Mouse (Mus musculus): ENCODE measurements around the gene Dnah11.

DNA sequence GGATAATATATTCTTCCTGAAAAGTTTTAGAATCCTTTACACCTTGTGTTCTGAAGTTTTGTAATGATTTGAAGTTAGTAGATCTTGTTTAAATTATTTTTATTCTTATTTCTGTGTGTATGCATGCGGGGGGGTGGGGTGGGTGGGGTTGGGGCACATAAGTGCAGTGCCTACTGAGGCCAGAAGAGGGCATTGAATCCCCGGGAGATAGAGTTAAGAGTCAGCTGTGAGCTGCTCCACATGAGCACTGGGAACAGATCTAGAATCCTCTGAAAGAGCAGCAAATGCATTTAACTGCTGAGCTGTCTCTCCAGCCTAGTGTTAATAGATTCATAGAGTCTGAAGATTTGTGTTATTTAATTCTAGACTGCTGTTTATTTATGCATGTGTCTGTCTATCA lies 364.2 kb downstream of the Dnah11 start:
- no peak for TF ChIP-seq CTCF (IDR thresholded peaks at IDR 0.05; ENCODE audit: insufficient read depth, low read depth, low read length)
- TF ChIP-seq POLR2A (IDR thresholded peaks at IDR 0.05; ENCODE audit: insufficient read depth, low read depth, low read length) = no peak

All from olfactory bulb, adult 2 months (tissue).